Mouse (Mus musculus) spleen, adult 2 months (tissue): Measurements from ENCODE around the gene Tspan6.

ENCODE experiments used
- CTCF ChIP-seq: fragments of 200-500 bp; IDR thresholded peaks from 2 replicates; pipeline ENCODE4 v1.5.1; 2011; ENCODE audit warnings: mild to moderate bottlenecking, inconsistent platforms; ENCODE audit not compliant: insufficient read depth, insufficient read length, insufficient replicate concordance; ENCODE audit errors: extremely low read depth
- POLR2A ChIP-seq: fragments of 200-500 bp; IDR thresholded peaks from 2 replicates; pipeline ENCODE4 v1.6.1; 2011; ENCODE audit warnings: low read depth, low read length, inconsistent platforms

- TF ChIP-seq CTCF (no peak), POLR2A (no peak)
Measured at GRCm38 (mm10) chrX:133913006-133913405, 14.8 kb upstream of the Tspan6 start.
